8 mouse cellular contexts compared by ENCODE assay signal in the genomic region with DNA sequence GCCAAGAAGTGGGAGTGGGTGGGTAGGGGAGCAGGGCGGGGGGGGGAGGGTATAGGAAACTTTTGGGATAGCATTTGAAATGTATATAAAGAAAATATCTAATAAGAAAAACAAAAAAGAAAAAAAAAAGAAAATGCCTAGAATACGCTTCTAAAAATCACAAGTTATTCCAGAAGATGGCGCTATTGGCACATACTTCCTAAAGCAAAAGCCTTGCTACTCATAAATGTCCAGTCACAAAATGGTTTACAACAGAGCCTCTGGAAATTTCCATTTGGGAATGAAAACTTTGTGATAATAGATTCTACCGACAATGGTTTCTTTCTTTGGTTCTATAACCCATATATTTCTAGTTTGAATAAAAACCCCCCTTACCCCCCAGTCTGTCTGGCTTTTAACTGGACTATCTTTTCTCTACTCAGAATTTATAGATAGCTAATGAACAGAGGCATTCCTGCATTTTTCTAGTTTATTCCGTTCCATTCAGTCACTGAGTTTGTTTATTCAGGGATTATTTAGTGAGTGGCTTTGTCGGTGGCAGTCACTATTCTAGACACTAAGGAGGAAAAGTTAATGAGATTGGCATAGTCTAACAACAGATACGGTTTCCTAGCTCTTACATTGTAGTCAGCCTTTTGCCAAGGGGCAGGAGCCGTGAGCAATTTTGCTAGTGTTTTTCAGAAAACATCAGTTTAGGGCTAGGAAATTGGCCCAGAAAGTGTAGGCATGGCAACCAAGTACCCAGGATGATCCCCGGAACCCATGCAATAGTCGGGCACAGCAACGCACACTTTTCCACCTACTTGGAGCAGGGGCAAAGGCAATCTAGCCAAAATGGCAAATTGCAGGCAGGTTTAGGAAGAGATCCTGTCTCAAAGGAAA. TPM values are rescaled to one million over a fixed set of nuclear protein-coding genes. Genes with fewer than 3 reads are reported as not detected.
A peak's percentile ranks its signal among the peaks of the same experiment; 100 is the strongest.
DNase-seq lines count a peak whose midpoint lies in the region; ATAC-seq and TF ChIP-seq lines count a peak whose summit lies in the region.

No protein-coding gene starts in this region.

- DNase-seq in heart, postnatal 0 days (ENCODE audit: low spot score) = peak; percentile 18
- peak; percentile 3 for DNase-seq in urinary bladder, postnatal 14 days (ENCODE audit: low spot score)
- no peak for DNase-seq in urinary bladder, adult 2 months (ENCODE audit: low spot score)
- DNase-seq in hindbrain, embryonic 14.5 days (ENCODE audit: low spot score) = peak; percentile 80
- DNase-seq in retina, adult 2 months (ENCODE audit: low read depth, low spot score) = peak; percentile 22
- DNase-seq in spleen, postnatal 10 days (ENCODE audit: low spot score in 2 of 2) = no peak
- no peak for DNase-seq in thymus, postnatal 4 days

- ATAC-seq in heart, postnatal 0 days (ENCODE audit: insufficient read depth, low read depth) = no peak
- no peak for ATAC-seq in heart, embryonic 11.5 days (replicated peaks; ENCODE audit: insufficient number of reproducible peaks, low FRiP score, low TSS enrichment)
- peak; percentile 46; the same call in 1 of the 2 replicates for ATAC-seq in hindbrain, embryonic 14.5 days (ENCODE audit: low FRiP score)

- no peaks in the 10 kb centered on the region for H3K9me3 ChIP-seq in heart, postnatal 0 days (replicated peaks; ENCODE audit: control insufficient read depth, low read length)
- no peaks in the 10 kb centered on the region for H3K9me3 ChIP-seq in heart, embryonic 11.5 days (replicated peaks; ENCODE audit: control insufficient read depth, low read length)
- no peaks in the 10 kb centered on the region for H3K9me3 ChIP-seq in hindbrain, embryonic 14.5 days (ENCODE audit: control insufficient read depth, low read length)

- H3K27me3 ChIP-seq in heart, postnatal 0 days (ENCODE audit: control insufficient read depth, insufficient read depth, low read length) = no peaks in the 10 kb centered on the region
- H3K27me3 ChIP-seq in heart, embryonic 11.5 days (ENCODE audit: control insufficient read depth, insufficient read depth, low read length) = no peaks in the 10 kb centered on the region
- peaks cover 5% of the 10 kb centered on the region; the same call in 1 of the 2 replicates for H3K27me3 ChIP-seq in hindbrain, embryonic 14.5 days (ENCODE audit: control insufficient read depth, insufficient read depth, low read length)

- no peak overlapping the region for H3K27ac ChIP-seq in heart, postnatal 0 days (ENCODE audit: low read depth)
- H3K27ac ChIP-seq in heart, embryonic 11.5 days (ENCODE audit: low read depth, low read length) = no peak overlapping the region
- H3K27ac ChIP-seq in hindbrain, embryonic 14.5 days = no peak overlapping the region

- peak; percentile 49 for TF ChIP-seq CTCF in heart, postnatal 0 days (IDR thresholded peaks at IDR 0.05; ENCODE audit: low read depth)

- no peak overlapping the region for H3K4me3 ChIP-seq in heart, postnatal 0 days (ENCODE audit: low read depth, low read length)
- H3K4me3 ChIP-seq in heart, embryonic 11.5 days (ENCODE audit: low read depth, low read length) = no peak overlapping the region
- no peak overlapping the region for H3K4me3 ChIP-seq in hindbrain, embryonic 14.5 days (replicated peaks; ENCODE audit: low read length)

- WGBS in heart, postnatal 0 days = 50% methylated on average over 10 of the region's 11 CpGs
- 43% methylated on average over 11 of the region's 11 CpGs for WGBS in heart, embryonic 11.5 days (ENCODE audit: insufficient replicate concordance)
- 33% methylated on average over 11 of the region's 11 CpGs for WGBS in hindbrain, embryonic 14.5 days

- no peak overlapping the region for H3K9ac ChIP-seq in heart, postnatal 0 days (replicated peaks; ENCODE audit: low read depth, low read length)
- no peak overlapping the region for H3K9ac ChIP-seq in heart, embryonic 11.5 days (ENCODE audit: low read depth, low read length)
- H3K9ac ChIP-seq in hindbrain, embryonic 14.5 days = no peak overlapping the region

- no peak overlapping the region for H3K4me2 ChIP-seq in heart, postnatal 0 days (ENCODE audit: low read depth, low read length)
- no peak overlapping the region for H3K4me2 ChIP-seq in heart, embryonic 11.5 days
- peak overlapping the region; percentile 21; the same call in 1 of the 2 replicates for H3K4me2 ChIP-seq in hindbrain, embryonic 14.5 days (replicated peaks)

- no peaks in the 10 kb centered on the region for H3K4me1 ChIP-seq in heart, postnatal 0 days (ENCODE audit: control insufficient read depth, insufficient read depth)
- no peaks in the 10 kb centered on the region for H3K4me1 ChIP-seq in heart, embryonic 11.5 days (ENCODE audit: control insufficient read depth, insufficient read depth, low read length)
- H3K4me1 ChIP-seq in hindbrain, embryonic 14.5 days (replicated peaks; ENCODE audit: control insufficient read depth, insufficient read depth, low read length) = no peaks in the 10 kb centered on the region

- no peak for TF ChIP-seq EP300 in heart, postnatal 0 days (IDR thresholded peaks at IDR 0.05; ENCODE audit: low read depth)

- no peaks in the 10 kb centered on the region for H3K36me3 ChIP-seq in heart, postnatal 0 days (replicated peaks; ENCODE audit: control insufficient read depth, insufficient read depth, low read length)
- no peaks in the 10 kb centered on the region for H3K36me3 ChIP-seq in heart, embryonic 11.5 days (ENCODE audit: control insufficient read depth, insufficient read depth, low read length)
- no peaks in the 10 kb centered on the region for H3K36me3 ChIP-seq in hindbrain, embryonic 14.5 days (replicated peaks; ENCODE audit: control insufficient read depth, insufficient read depth)

RNA-seq across cellular contexts. Expression of a gene that starts 35.5 kb away (rescaled TPM):
- 0.84 TPM in 1 of 2 replicates, not detected in the other for total RNA-seq in heart, postnatal 0 days (2014; rRNA removed; ENCODE audit: low replicate concordance)
- polyA plus RNA-seq in heart, postnatal 0 days (2015; fragmentation: Nextera tagmentation; extraction: Ambion mirVana) = not detected in 2 replicates
- polyA plus RNA-seq in heart, embryonic 11.5 days (2014; fragmentation: Nextera tagmentation; extraction: Ambion mirVana) = 0.14 TPM in 1 of 2 replicates, not detected in the other
- not detected in 2 replicates for polyA plus RNA-seq in urinary bladder, adult 2 months (2012; rRNA removed)
- not detected in 2 replicates for polyA plus RNA-seq in hindbrain, embryonic 14.5 days (2014; fragmentation: Nextera tagmentation; extraction: Ambion mirVana)

Comparison
In these comparisons a context has a peak if more than half of its experiments do, and no peak if none do; other contexts are left out.
1. DNase-seq: peak in heart, postnatal 0 days (single experiment), urinary bladder, postnatal 14 days (single experiment), hindbrain, embryonic 14.5 days (single experiment) and retina, adult 2 months (single experiment); none in urinary bladder, adult 2 months (single experiment), spleen, postnatal 10 days (0 of 2) and thymus, postnatal 4 days (single experiment).